In genomic region chr12:8754116-8754515, GRCm38 (mm10) we compare ENCODE assay signal across 16 mouse cellular contexts. TPM values are rescaled to one million over a fixed set of nuclear protein-coding genes. Genes with fewer than 3 reads are reported as not detected.
DNase-seq lines count a peak whose midpoint lies in the region; ATAC-seq and TF ChIP-seq lines count a peak whose summit lies in the region.
"Had no signal": no experiment of that assay in that cellular context is flagged by ENCODE, and none has a peak within 500 bp of the region (broad histone marks: within the 10 kb centered on the region; RNA-seq: fewer than 3 reads in every experiment).

No protein-coding gene starts in this region.

- H3K36me3 ChIP-seq in heart, embryonic 13.5 days: peaks cover 82% of the 10 kb centered on the region

- peaks cover 5% of the 10 kb centered on the region; the same call in 1 of the 2 replicates for H3K9me3 ChIP-seq in heart, embryonic 13.5 days
- H3K9me3 ChIP-seq: embryonic facial prominence, embryonic 15.5 days; forebrain, embryonic 15.5 days; liver, embryonic 15.5 days had no signal

- H3K9ac ChIP-seq in heart, embryonic 13.5 days: no peak overlapping the region
- H3K9ac ChIP-seq: embryonic facial prominence, embryonic 15.5 days; forebrain, embryonic 15.5 days; hindbrain, embryonic 14.5 days; liver, embryonic 15.5 days had no signal

- ATAC-seq in heart, embryonic 13.5 days (ENCODE audit: extremely low read depth, insufficient number of reproducible peaks, low FRiP score, low TSS enrichment): no peak
- ATAC-seq: forebrain, embryonic 15.5 days had no signal

- H3K4me3 ChIP-seq in gastrocnemius, adult 2 months: no peak overlapping the region
- H3K4me3 ChIP-seq in heart, embryonic 13.5 days: no peak overlapping the region
- H3K4me3 ChIP-seq: embryonic facial prominence, embryonic 15.5 days; forebrain, embryonic 15.5 days; liver, embryonic 15.5 days; midbrain, embryonic 10.5 days had no signal

- intact Hi-C loops in gastrocnemius, adult 2 months (cut with DNase I): no loop called here
- intact Hi-C loops in left cerebral cortex, postnatal 25 days (cut with DNase I): no loop called here

- no peak overlapping the region for H3K4me2 ChIP-seq in heart, embryonic 13.5 days
- H3K4me2 ChIP-seq: embryonic facial prominence, embryonic 15.5 days; forebrain, embryonic 15.5 days; hindbrain, embryonic 14.5 days; liver, embryonic 15.5 days had no signal

- 51% methylated on average over 4 of the region's 4 CpGs for WGBS in heart, embryonic 13.5 days

- H3K27ac ChIP-seq in gastrocnemius, adult 2 months: no peak overlapping the region
- 0 out of 2 replicates have a peak overlapping the region, but pooled peaks have one; percentile 9 for H3K27ac ChIP-seq in heart, embryonic 13.5 days (replicated peaks)
- H3K27ac ChIP-seq: embryonic facial prominence, embryonic 15.5 days; forebrain, embryonic 15.5 days; hindbrain, embryonic 14.5 days; liver, embryonic 15.5 days; midbrain, embryonic 10.5 days had no signal

- peaks cover 12% of the 10 kb centered on the region for H3K4me1 ChIP-seq in heart, embryonic 13.5 days
- H3K4me1 ChIP-seq: embryonic facial prominence, embryonic 15.5 days; forebrain, embryonic 15.5 days; liver, embryonic 15.5 days; midbrain, embryonic 10.5 days had no signal

- peak; percentile 46 for DNase-seq in gastrocnemius, adult 2 months
- DNase-seq in gastrocnemius, adult 8-10 months (ENCODE audit: low spot score in 2 of 2): no peak
- peak; percentile 38 to 76 for DNase-seq in left cerebral cortex, postnatal 25 days (ENCODE audit: low spot score in 2 of 2)
- DNase-seq in left cerebral cortex, adult 8-10 months (ENCODE audit: low spot score in 2 of 2): no peak
- DNase-seq in skeletal muscle tissue, adult 2 months (ENCODE audit: low read depth, low spot score): peak; percentile 35
- no peak for DNase-seq in right cerebral cortex, postnatal 4 days
- DNase-seq: kidney, adult 8-10 months; lung, postnatal 14 days; right cerebral cortex, postnatal 14 days; thymus, postnatal 14 days had no signal

- H3K27me3 ChIP-seq in heart, embryonic 13.5 days (replicated peaks): no peaks in the 10 kb centered on the region
- H3K27me3 ChIP-seq: embryonic facial prominence, embryonic 15.5 days; forebrain, embryonic 15.5 days; liver, embryonic 15.5 days had no signal

- TF ChIP-seq CTCF in gastrocnemius, adult 2 months (IDR thresholded peaks at IDR 0.05): no peak

RNA-seq across cellular contexts. Expression of gene Sdc1, which starts 17.0 kb away (rescaled TPM):
- 1 to 10 TPM; 1.9 to 2.7 TPM for total RNA-seq in gastrocnemius, adult 2 months (2021)
- total RNA-seq in gastrocnemius, adult 8-10 months (2022): 1 to 10 TPM in 3 of 4 experiments, under 1 TPM in 1; 0.82 to 3.1 (median 2.1) TPM
- 1 to 10 TPM; 1.3 to 1.6 TPM for total RNA-seq in left cerebral cortex, postnatal 25 days (2021)
- 1 to 10 TPM in 3 of 4 experiments, under 1 TPM in 1; 0.87 to 1.7 (median 1.4) TPM for total RNA-seq in left cerebral cortex, adult 8-10 months (2022)
- 39.5 and 41.3 TPM in 2 replicates for polyA plus RNA-seq in heart, embryonic 13.5 days (2015; fragmentation: Nextera tagmentation; extraction: Ambion mirVana)

Comparison
In these comparisons a context has a peak if more than half of its experiments do, and no peak if none do; other contexts are left out.
1. DNase-seq: peak in gastrocnemius, adult 2 months (single experiment), left cerebral cortex, postnatal 25 days (2 of 2) and skeletal muscle tissue, adult 2 months (single experiment); none in gastrocnemius, adult 8-10 months (0 of 2), left cerebral cortex, adult 8-10 months (0 of 2) and right cerebral cortex, postnatal 4 days (single experiment).